Mouse (Mus musculus) stomach, embryonic 15.5 days (tissue): ENCODE results near the gene Man1b1. TPM values are rescaled to one million over a fixed set of nuclear protein-coding genes. Genes with fewer than 3 reads are reported as not detected.
A peak's percentile ranks its signal among the peaks of the same experiment; 100 is the strongest.

Experiments used
- ATAC-seq: fragments of 200-750 bp; cut with Nextera tagmentation; 2 replicates; pipeline ENCODE4 v1.8.0; 2017; ENCODE audit warnings: low read depth, moderate number of reproducible peaks, moderate TSS enrichment; ENCODE audit not compliant: insufficient read depth, low FRiP score
- H3K27ac ChIP-seq: fragments of 300-500 bp; sonication (generic); 2 replicates; pipeline ENCODE4 v1.5.1; 2015; ENCODE audit warnings: mild to moderate bottlenecking, inconsistent platforms
- H3K27me3 ChIP-seq: fragments of 300-500 bp; sonication (generic); replicated peaks from 2 replicates; pipeline ENCODE4 v1.6.1; 2015; ENCODE audit warnings: inconsistent platforms
- H3K36me3 ChIP-seq: fragments of 300-500 bp; sonication (generic); 2 replicates; pipeline ENCODE4 v1.6.1; 2015; ENCODE audit warnings: inconsistent platforms
- H3K4me1 ChIP-seq: fragments of 300-500 bp; sonication (generic); 2 replicates; pipeline ENCODE4 v1.6.1; 2015; ENCODE audit warnings: inconsistent platforms
- H3K4me2 ChIP-seq: fragments of 300-500 bp; sonication (generic); 2 replicates; pipeline ENCODE4 v1.6.1; 2015; ENCODE audit warnings: mild to moderate bottlenecking, inconsistent platforms
- H3K4me3 ChIP-seq: fragments of 300-500 bp; sonication (generic); replicated peaks from 2 replicates; pipeline ENCODE4 v1.5.1; 2015; ENCODE audit warnings: inconsistent platforms
- H3K9ac ChIP-seq: fragments of 300-500 bp; sonication (generic); 2 replicates; pipeline ENCODE4 v1.6.1; 2015; ENCODE audit warnings: inconsistent platforms
- H3K9me3 ChIP-seq: fragments of 300-500 bp; sonication (generic); 2 replicates; pipeline ENCODE4 v1.6.1; 2016; ENCODE audit warnings: inconsistent platforms
- WGBS: fragments of 180-500 bp; shearing (Covaris S2); methylation state at CpG from one replicate; pipeline ENCODE4 v1.1.7; 2015; 5-methylcytosine and 5-hydroxymethylcytosine counted together
- polyA plus RNA-seq: library from polyadenylated mRNA; unstranded; fragments of >200 nt; fragmentation: Nextera tagmentation; extraction: Ambion mirVana; gene quantifications from 2 replicates; pipeline ENCODE4 v1.2.1, GENCODE M21; 2015

The Man1b1 gene
- polyA plus RNA-seq, 1 experiment from 2014 or later, result 54.6 TPM

DNA sequence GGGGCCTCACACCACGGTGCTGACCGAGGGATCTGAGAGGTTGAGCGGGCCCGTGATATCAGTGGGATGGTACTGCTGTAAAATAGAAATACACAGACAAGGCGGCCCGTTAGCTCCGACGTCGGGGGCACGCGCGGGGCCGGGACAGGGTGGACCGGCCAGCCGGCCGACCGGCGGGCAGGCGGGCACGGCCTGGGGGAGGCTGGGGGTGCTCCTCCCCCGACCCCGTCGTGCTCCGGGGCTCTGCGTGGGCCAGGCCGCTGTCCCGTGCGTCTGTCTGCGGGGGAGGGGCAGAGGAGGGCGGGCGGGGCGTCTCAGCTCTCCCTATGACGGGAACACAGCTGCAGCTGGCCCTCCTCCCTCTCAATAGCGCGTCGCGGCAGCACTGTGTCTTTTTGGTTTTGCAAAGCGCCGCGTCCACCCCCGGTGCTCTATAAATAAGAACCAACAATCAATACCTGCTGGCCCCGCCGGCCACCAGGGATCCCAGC is 40.0 kb upstream of the Man1b1 start:
- no peaks in the 10 kb centered on the region for H3K36me3 ChIP-seq
- H3K4me1 ChIP-seq, result peaks cover 37% of the 10 kb centered on the region
- H3K9ac ChIP-seq, result no peak overlapping the region
- no peak overlapping the region for H3K27ac ChIP-seq
- peak overlapping the region; percentile 38 for H3K4me3 ChIP-seq
- WGBS, result 5% methylated on average over 40 of the region's 43 CpGs
- peaks cover 62% of the 10 kb centered on the region for H3K27me3 ChIP-seq
- no peak for ATAC-seq
- H3K4me2 ChIP-seq, result peak overlapping the region; percentile 66
- H3K9me3 ChIP-seq, result no peaks in the 10 kb centered on the region

DNA sequence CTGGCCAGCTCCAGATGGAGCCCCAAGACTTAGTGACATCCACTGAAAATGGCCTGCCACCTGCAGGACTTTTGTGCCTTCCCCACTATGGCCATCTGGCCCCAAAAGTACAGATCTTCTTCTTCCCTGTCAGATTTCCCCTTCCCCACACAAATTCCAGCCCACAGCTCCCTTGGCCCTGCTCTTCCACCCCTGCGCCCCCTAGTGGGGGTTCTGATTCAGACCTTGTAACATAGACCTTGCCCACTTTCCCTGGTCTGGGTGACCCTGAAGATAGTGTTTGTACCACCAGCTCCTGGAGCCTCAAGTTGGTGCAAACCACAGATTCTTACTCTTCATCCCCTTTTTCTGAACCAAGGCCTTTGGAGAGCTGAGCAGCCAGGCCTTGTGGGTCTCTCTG is 39.3 kb upstream of the Man1b1 start:
- H3K9me3 ChIP-seq, result no peaks in the 10 kb centered on the region
- H3K9ac ChIP-seq, result no peak overlapping the region
- peak overlapping the region; percentile 66 for H3K4me2 ChIP-seq
- no peak for ATAC-seq
- peaks cover 33% of the 10 kb centered on the region for H3K4me1 ChIP-seq
- no peaks in the 10 kb centered on the region for H3K36me3 ChIP-seq
- peak overlapping the region; percentile 38 for H3K4me3 ChIP-seq
- WGBS, result 0% methylated on average over 1 of the region's 1 CpGs
- H3K27ac ChIP-seq, result no peak overlapping the region
- H3K27me3 ChIP-seq, result peaks cover 61% of the 10 kb centered on the region

DNA sequence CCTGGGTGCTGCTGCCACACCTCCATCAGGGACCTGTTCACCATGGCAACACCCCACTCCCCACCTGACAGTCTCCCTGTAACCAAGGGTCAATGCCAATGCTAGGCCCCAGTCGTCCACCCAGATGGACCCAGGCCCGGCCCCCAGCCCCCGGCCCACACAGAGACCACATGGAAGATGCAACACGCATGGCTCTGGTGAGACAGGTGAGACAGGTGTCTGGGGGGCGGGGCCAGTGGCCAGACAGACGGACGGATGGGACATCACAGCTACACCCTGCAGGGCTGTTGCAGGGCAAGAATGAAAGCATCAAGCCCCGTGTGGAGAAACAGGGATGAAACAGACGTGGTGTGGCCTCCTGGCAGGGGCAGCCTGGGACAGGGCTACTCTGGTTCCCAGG is 38.4 kb upstream of the Man1b1 start:
- H3K27me3 ChIP-seq, result peaks cover 54% of the 10 kb centered on the region
- ATAC-seq, result no peak
- H3K4me3 ChIP-seq, result no peak overlapping the region
- no peaks in the 10 kb centered on the region for H3K36me3 ChIP-seq
- no peak overlapping the region for H3K27ac ChIP-seq
- WGBS, result 66% methylated on average over 9 of the region's 9 CpGs
- no peaks in the 10 kb centered on the region for H3K9me3 ChIP-seq
- H3K9ac ChIP-seq, result no peak overlapping the region
- peaks cover 33% of the 10 kb centered on the region for H3K4me1 ChIP-seq
- no peak overlapping the region for H3K4me2 ChIP-seq

DNA sequence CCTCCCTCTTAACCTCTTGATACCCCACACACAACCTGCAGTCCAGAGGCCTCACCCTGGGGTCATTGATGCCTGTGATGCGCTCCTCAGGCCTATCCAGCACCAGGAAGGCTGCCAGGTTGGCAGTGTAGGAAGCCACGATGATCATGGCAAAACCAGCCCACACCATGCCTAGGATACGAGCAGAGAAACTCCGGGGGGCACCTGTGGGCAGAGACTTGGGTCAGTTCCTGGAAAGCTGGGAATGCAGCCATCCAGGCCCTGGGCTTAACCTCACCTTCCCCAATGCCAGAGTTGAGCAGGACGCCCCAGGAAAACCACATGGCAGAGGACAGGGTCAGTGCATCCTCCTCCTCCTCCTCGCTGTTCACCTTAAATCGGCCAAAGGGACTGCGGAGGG is 35.0 kb upstream of the Man1b1 start:
- peaks cover 20% of the 10 kb centered on the region for H3K27me3 ChIP-seq
- H3K36me3 ChIP-seq, result no peaks in the 10 kb centered on the region
- H3K4me1 ChIP-seq, result peaks cover 9% of the 10 kb centered on the region
- no peaks in the 10 kb centered on the region for H3K9me3 ChIP-seq
- no peak overlapping the region for H3K27ac ChIP-seq
- no peak overlapping the region for H3K9ac ChIP-seq
- H3K4me2 ChIP-seq, result no peak overlapping the region
- H3K4me3 ChIP-seq, result no peak overlapping the region
- 77% methylated on average over 8 of the region's 8 CpGs for WGBS
- no peak for ATAC-seq

DNA sequence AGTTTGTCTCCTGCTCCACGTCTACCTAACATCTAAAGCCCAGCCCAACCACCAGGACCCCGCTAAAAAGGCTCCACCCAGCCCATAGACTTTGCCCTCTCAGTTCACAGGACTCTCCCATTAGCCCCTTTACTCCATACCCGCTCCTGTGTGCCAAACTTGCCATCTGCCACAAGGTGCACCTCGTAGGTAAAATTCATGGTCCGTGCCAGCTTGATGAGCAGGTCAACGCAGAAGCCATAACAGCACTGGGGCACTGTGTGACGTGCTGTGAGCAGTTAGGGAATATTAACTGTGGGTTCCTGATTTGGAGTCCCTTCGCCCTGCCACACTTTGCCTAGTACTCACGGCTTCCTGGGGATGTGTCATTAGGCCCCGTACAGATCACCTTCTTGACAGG is 34.1 kb upstream of the Man1b1 start:
- H3K27me3 ChIP-seq, result peaks cover 16% of the 10 kb centered on the region; the same call in 1 of the 2 replicates
- no peak overlapping the region for H3K9ac ChIP-seq
- H3K4me2 ChIP-seq, result no peak overlapping the region
- H3K36me3 ChIP-seq, result no peaks in the 10 kb centered on the region
- H3K9me3 ChIP-seq, result no peaks in the 10 kb centered on the region
- WGBS, result 72% methylated on average over 10 of the region's 10 CpGs
- ATAC-seq, result no peak
- no peak overlapping the region for H3K4me3 ChIP-seq
- no peaks in the 10 kb centered on the region for H3K4me1 ChIP-seq
- no peak overlapping the region for H3K27ac ChIP-seq

DNA sequence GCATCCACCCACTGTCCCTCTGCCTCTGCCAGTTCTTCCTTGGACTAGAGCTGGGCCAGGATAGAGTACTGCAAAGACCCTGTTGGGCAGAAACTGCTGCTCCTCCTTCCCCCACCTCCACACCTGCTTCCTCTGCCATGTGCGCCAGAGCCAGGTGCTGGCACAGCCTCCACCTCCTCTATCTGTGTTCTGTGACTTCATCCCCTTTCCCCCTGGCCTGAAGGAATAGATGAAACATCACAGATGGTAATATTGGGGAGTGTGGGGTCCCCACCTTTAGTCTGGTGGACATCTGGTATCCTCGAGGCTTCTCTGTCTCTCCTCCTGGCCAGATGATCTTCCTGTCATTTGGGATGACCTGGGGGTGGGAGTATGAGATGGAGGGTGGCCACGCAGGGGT is 28.7 kb upstream of the Man1b1 start:
- no peaks in the 10 kb centered on the region for H3K9me3 ChIP-seq
- H3K27me3 ChIP-seq, result peaks cover 41% of the 10 kb centered on the region
- H3K4me1 ChIP-seq, result peaks cover 10% of the 10 kb centered on the region; the same call in 1 of the 2 replicates
- no peak for ATAC-seq
- H3K4me3 ChIP-seq, result no peak overlapping the region
- H3K4me2 ChIP-seq, result no peak overlapping the region
- H3K9ac ChIP-seq, result no peak overlapping the region
- H3K27ac ChIP-seq, result no peak overlapping the region
- no peaks in the 10 kb centered on the region for H3K36me3 ChIP-seq
- 65% methylated on average over 3 of the region's 3 CpGs for WGBS

DNA sequence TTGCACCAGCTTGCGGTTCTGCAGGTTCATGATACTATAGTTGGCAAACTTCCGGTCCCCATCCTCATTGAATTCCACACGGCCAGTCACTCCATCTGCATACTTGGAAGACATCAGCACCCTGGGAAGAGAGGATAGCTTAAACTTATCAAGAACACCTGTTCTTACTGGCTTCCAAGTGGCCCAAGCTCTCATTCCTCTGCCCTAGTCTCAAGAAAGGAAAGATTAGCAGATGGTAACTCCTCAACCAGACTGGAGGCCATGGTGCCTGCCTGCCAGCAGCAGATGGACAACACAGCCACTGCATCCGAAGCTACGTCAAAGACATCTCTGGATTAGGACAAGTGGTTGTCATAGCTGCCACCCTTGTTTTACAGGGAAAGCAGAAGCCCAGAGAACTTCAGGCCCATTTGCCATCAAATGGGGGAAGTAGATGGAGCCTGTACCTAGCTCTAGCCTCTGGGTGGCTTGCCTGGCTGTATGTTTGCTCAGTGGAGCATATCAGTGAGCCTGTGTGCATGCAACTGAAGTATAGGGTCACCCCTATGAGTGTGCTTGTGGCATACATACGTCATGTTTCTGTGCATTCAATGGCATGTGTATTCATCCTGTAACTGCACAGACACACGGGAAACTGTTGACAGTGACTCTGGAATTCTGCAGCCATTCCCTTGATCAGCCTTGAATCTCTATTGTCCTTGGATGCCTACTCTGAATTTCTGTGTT is 28.0 kb upstream of the Man1b1 start:
- H3K4me3 ChIP-seq, result peak overlapping the region; percentile 45; the same call in 1 of the 2 replicates
- H3K36me3 ChIP-seq, result no peaks in the 10 kb centered on the region
- H3K4me2 ChIP-seq, result peak overlapping the region; percentile 95
- no peak overlapping the region for H3K9ac ChIP-seq
- no peaks in the 10 kb centered on the region for H3K9me3 ChIP-seq
- H3K4me1 ChIP-seq, result peaks cover 10% of the 10 kb centered on the region; the same call in 1 of the 2 replicates
- 63% methylated on average over 7 of the region's 7 CpGs for WGBS
- ATAC-seq, result no peak
- H3K27ac ChIP-seq, result no peak overlapping the region
- peaks cover 47% of the 10 kb centered on the region for H3K27me3 ChIP-seq

DNA sequence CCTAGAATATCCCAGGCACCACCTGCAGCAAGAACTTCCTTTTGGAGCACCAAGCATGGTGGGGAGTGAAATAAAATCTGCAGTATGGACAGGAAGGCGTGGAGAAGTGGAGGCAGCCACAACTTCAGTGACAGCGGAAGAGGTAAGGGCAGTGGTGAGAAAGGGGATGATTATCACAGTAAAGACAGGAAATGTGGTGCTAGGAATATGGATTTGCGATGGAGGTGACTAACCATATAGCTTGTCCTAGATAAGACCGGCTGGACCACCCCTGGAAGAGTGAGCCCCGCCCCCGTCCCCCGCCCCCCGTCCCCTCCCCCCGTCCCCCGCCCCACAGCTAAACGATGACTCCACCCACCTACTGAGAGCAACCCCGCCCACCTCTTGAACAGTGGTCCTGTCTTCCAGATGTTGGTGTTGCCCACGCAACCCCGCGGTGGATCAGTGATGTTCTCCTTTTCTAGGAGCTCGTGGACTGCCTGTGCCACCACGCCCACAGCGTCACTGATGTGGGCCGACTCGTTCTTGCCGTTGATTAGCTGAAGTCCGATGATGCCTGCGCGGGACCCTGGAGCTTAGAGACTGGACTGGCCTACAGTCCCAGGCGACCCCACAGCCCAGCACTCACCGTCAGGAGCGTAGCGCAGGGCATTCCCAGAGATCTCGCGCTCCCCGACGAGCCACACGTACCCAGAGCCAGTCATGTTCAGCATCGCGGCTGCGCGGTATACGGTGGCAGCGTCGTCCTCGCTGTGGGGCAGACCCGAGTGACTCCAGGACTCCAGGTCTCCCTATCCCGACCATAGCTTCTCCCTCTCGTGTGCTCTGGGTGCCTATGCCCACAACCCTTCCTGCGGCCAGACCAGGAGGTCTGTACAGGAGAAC is 27.2 kb upstream of the Man1b1 start:
- Histone ChIP-seq H3K36me3 (no peaks in the 10 kb centered on the region), H3K9me3 (no peaks in the 10 kb centered on the region), H3K27me3 (peaks cover 48% of the 10 kb centered on the region), H3K4me1 (peaks cover 10% of the 10 kb centered on the region; the same call in 1 of the 2 replicates), H3K9ac (0 out of 2 replicates have a peak overlapping the region, but pooled peaks have one; percentile 7), H3K4me3 (peak overlapping the region; percentile 45), H3K27ac (no peak overlapping the region), H3K4me2 (peak overlapping the region; percentile 95)
- 2% methylated on average over 40 of the region's 45 CpGs for WGBS
- peak; percentile 56 for ATAC-seq

DNA sequence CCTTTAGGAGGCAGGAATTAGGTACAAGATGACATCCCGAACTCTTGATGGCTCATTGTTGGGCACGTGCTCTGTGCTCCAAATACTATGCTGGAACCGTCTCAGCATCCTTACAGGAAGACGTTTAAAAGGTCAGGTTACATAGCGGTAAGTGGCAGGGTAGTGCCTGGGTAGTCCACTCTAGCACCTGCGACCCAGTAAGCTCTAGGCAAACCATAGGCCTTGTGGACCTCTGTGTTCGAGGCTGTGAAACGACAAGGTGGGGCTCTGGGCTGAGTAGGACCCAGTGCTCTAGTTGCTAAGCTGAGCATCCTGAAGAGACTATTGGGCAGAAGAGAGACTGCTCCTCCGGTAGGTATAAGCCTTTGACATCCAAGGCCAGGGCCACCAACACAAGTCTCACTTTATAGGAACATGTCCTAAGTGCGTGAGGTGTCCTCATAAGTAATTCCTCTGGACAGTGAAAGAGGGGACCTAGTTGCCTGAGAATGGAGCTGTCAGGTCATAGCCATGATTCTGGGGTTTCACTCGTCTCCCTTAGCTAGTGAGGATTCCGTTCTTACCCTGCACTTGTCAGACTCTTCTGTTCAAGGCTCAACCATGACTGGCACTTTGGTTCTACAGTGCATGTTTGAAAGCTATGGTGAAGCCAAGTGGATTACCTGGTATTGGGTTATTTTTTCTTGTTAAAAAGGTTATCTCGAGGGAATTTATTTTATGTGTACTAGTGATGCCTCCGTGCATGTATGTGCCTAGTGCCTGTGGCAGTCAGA is 26.4 kb upstream of the Man1b1 start:
- Histone ChIP-seq H3K9ac (0 out of 2 replicates have a peak overlapping the region, but pooled peaks have one; percentile 7), H3K4me2 (peak overlapping the region; percentile 95), H3K36me3 (no peaks in the 10 kb centered on the region), H3K9me3 (no peaks in the 10 kb centered on the region), H3K27ac (no peak overlapping the region), H3K4me3 (peak overlapping the region; percentile 45), H3K4me1 (peaks cover 10% of the 10 kb centered on the region; the same call in 1 of the 2 replicates), H3K27me3 (peaks cover 54% of the 10 kb centered on the region)
- ATAC-seq, result no peak
- WGBS, result 51% methylated on average over 14 of the region's 14 CpGs

DNA sequence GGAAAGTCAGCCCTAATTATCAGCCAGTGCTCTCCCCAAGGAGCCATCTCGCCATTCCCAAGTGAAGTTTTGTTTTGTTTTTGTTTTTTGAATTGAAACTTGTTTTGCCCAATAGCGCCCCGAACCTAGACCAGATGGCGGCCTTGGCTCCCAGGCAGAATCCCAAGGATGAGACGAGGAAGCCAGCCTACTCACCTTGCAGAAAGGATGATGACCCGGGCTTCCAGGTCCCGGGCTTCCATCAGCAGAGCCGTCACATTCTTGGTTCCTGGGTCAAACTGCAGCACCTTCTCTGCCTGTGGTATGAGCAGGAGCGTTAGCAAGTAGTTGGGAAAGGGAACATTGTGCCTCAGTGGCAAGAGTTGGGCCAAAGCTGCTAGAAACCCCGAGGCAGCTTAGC is 22.0 kb upstream of the Man1b1 start:
- no peak overlapping the region for H3K4me2 ChIP-seq
- H3K27me3 ChIP-seq, result peaks cover 70% of the 10 kb centered on the region
- no peaks in the 10 kb centered on the region for H3K36me3 ChIP-seq
- no peak overlapping the region for H3K9ac ChIP-seq
- H3K9me3 ChIP-seq, result no peaks in the 10 kb centered on the region
- ATAC-seq, result no peak
- no peak overlapping the region for H3K4me3 ChIP-seq
- H3K27ac ChIP-seq, result no peak overlapping the region
- H3K4me1 ChIP-seq, result peaks cover 3% of the 10 kb centered on the region; the same call in 1 of the 2 replicates
- 50% methylated on average over 10 of the region's 10 CpGs for WGBS

DNA sequence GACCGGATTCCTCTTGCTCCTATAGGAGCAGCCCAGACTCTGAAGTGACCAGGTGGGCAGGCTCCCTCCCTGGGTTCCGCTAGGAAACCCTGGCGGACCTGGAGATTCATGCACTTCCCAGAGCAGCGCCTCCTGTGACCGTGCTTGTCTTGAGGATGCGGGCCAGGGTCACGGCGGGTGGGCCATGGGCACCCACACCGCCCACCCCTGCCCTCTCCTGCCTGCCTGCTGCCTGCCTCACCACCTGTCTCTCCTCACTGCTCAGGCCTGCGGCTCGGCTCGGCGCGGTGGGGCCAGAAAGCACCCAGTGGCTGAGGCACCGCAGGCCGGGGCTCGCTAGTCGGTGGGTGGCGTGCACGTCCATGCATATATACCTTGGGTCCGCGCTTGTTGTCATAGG is 21.2 kb upstream of the Man1b1 start:
- Histone ChIP-seq H3K4me3 (0 out of 2 replicates have a peak overlapping the region, but pooled peaks have one; percentile 11), H3K9me3 (no peaks in the 10 kb centered on the region), H3K36me3 (no peaks in the 10 kb centered on the region), H3K27me3 (peaks cover 65% of the 10 kb centered on the region), H3K4me1 (no peaks in the 10 kb centered on the region), H3K9ac (no peak overlapping the region), H3K4me2 (peak overlapping the region; percentile 39), H3K27ac (no peak overlapping the region)
- no peak for ATAC-seq
- WGBS, result 1% methylated on average over 22 of the region's 22 CpGs
